Mouse (Mus musculus) small intestine, adult 2 months (tissue): ENCODE measurements around the gene Asic2.

Experiments used
- CTCF ChIP-seq: fragments of 200-500 bp; IDR thresholded peaks from 2 replicates; pipeline ENCODE4 v1.5.1; 2012; ENCODE audit warnings: low read depth, mild to moderate bottlenecking, control low read depth, inconsistent platforms, low read length, moderate library complexity, mixed read lengths; ENCODE audit not compliant: insufficient replicate concordance, insufficient read length; ENCODE audit errors: extremely low read depth
- POLR2A ChIP-seq: fragments of 200-500 bp; IDR thresholded peaks from 2 replicates; pipeline ENCODE4 v1.6.1; 2012; ENCODE audit warnings: low read depth, mild to moderate bottlenecking, control low read depth, inconsistent platforms, low read length, moderate library complexity

GRCm38 (mm10) chr11:81997085-81997484 lies 28.8 kb upstream of the Asic2 start:
- no peak for TF ChIP-seq CTCF
- TF ChIP-seq POLR2A, result no peak
